Mouse (Mus musculus) limb, embryonic 10.5 days (tissue): ENCODE data around the gene Zbtb32. TPM values are rescaled to one million over a fixed set of nuclear protein-coding genes. Genes with fewer than 3 reads are reported as not detected.

ENCODE experiments used
- DNase-seq: peaks from one replicate; pipeline ENCODE4 v3.0.0-alpha.2; 2017; ENCODE audit warnings: low spot score
- H3K27ac ChIP-seq: fragments of 300-500 bp; sonication (generic); 2 replicates; pipeline ENCODE4 v1.5.1; 2016; ENCODE audit warnings: mild to moderate bottlenecking
- H3K27me3 ChIP-seq: fragments of 300-500 bp; sonication (generic); 2 replicates; pipeline ENCODE4 v1.6.1; 2016; ENCODE audit warnings: low read depth, mild to moderate bottlenecking; ENCODE audit not compliant: poor library complexity, severe bottlenecking
- H3K36me3 ChIP-seq: fragments of 300-500 bp; sonication (generic); 2 replicates; pipeline ENCODE4 v1.6.1; 2016; ENCODE audit warnings: mild to moderate bottlenecking, moderate library complexity
- H3K4me1 ChIP-seq: fragments of 300-500 bp; sonication (generic); 2 replicates; pipeline ENCODE4 v1.6.1; 2016
- H3K4me3 ChIP-seq: fragments of 300-500 bp; sonication (generic); 2 replicates; pipeline ENCODE4 v1.5.1; 2016; ENCODE audit warnings: mild to moderate bottlenecking, moderate library complexity
- H3K9me3 ChIP-seq: fragments of 300-500 bp; sonication (generic); replicated peaks from 2 replicates; pipeline ENCODE4 v1.6.1; 2016; ENCODE audit warnings: mild to moderate bottlenecking
- WGBS: fragments of 180-500 bp; shearing (Covaris S2); methylation state at CpG from one replicate; pipeline ENCODE4 v1.1.7; 2016; 5-methylcytosine and 5-hydroxymethylcytosine counted together
- polyA plus RNA-seq: library from polyadenylated mRNA; unstranded; fragments of >200 nt; fragmentation: Nextera tagmentation; extraction: Ambion mirVana; gene quantifications from 2 replicates; pipeline ENCODE4 v1.2.1, GENCODE M21; 2016

Zbtb32 gene
- polyA plus RNA-seq, 1 experiment from 2014 or later: 0.15 TPM

DNA sequence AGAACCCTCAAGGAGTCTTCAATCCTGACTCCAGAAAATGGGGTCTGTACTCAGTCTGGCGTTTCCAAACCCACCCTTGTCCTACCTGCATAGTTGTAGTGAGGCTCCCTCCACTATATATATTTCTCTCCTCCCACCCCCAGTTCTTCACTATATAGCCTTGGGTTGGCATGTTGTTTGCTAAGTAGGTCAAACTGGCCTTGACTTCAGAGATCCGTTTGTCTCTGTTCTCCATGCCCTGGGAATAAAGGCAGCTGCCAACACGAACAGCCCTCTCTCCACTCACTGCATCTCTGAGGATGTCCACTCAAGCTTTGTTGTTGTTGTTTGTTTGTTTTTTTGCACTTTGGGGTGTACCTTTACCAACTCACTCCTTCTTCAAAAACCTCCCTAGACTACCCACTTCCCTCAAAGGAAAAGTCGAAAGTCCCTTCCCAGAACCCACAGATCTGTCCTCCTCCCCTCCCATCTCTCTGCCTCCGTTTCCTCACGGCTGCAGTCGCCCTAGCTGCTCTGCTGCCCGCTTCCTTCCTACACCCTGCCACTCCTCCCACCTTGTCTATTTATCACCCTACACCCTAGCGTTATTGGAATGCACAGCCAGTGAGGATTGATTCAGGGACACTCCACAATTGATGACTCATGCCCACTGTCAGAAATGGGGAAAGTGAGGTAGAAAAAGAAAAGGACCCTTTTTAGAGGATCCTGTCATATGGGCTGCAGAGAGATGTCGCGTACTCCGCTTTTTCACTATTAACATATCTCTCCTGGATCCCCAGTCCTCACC, 39.9 kb downstream of the Zbtb32 start:
- WGBS: 15% methylated on average over 12 of the region's 12 CpGs
- Histone ChIP-seq H3K4me1 (peaks cover 36% of the 10 kb centered on the region), H3K36me3 (peaks cover 46% of the 10 kb centered on the region), H3K9me3 (no peaks in the 10 kb centered on the region), H3K4me3 (peak overlapping the region; percentile 68), H3K27ac (peak overlapping the region; percentile 78), H3K27me3 (no peaks in the 10 kb centered on the region)
- no peak for DNase-seq

DNA sequence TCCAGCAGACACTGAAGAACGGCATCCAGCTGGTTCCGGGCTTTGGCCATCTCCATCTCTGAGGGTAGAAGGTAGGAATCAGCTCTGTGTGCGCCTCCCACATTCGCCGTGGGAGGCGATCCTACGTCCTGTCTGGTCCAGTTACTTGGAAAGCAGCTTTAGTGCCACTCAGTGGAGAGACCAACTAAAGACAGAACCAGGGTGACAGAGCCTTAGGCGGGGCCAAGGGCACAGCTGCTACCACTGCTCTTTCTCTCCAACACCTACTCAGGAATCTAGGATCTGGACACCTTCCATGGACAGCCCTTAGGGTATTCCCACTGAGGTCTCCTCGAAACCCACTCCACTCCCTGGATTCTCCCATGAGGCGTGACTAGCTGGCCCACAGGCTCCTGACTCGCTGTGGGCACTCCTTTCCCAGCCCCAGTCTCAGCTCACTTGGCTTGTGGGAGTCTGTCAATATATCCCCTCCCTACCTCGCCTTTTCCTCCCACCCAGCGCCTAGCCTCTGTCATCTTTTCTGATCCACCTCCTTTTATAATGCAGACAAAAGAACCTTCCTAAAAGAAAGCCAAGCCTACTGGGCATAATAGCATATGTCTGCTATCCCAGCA, 40.7 kb downstream of the Zbtb32 start:
- H3K36me3 ChIP-seq: peaks cover 47% of the 10 kb centered on the region
- H3K9me3 ChIP-seq: no peaks in the 10 kb centered on the region
- no peaks in the 10 kb centered on the region for H3K27me3 ChIP-seq
- peak overlapping the region; percentile 68 for H3K4me3 ChIP-seq
- no peak for DNase-seq
- 95% methylated on average over 13 of the region's 13 CpGs for WGBS
- H3K27ac ChIP-seq: no peak overlapping the region
- H3K4me1 ChIP-seq: peaks cover 42% of the 10 kb centered on the region

DNA sequence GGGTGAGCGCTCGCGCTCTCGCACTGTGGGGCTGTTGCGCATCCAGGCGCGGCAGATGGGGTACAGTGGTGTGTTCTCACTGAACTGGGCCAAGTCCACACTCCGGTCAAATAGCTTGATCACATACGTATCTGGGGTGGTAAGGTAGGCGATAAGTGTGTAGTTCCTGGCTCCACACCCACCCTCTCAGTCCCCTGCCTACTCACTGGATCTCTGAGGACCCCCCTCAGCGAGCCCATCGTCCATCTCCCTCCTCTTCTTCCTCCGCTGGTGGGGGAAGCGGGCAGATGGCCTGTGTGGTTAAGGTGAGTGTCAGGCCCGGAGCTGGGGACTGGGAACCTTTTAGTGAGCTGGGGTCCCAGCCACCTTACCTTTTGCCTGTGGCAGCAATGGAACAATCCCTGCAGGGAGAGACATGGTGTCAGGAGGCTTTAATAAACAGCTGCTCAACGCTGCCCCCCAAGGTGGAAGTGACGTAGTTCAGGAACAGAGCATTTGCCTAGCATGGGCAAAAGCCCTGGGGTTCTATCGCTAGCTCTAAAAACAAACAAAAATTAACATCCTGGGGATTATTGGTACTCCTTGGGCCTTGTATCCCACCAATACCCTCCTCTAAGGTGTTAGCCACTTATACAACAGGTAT, 41.7 kb downstream of the Zbtb32 start:
- WGBS: 94% methylated on average over 18 of the region's 18 CpGs
- 0 out of 2 replicates have a peak overlapping the region, but pooled peaks have one; percentile 9 for H3K4me3 ChIP-seq

DNA sequence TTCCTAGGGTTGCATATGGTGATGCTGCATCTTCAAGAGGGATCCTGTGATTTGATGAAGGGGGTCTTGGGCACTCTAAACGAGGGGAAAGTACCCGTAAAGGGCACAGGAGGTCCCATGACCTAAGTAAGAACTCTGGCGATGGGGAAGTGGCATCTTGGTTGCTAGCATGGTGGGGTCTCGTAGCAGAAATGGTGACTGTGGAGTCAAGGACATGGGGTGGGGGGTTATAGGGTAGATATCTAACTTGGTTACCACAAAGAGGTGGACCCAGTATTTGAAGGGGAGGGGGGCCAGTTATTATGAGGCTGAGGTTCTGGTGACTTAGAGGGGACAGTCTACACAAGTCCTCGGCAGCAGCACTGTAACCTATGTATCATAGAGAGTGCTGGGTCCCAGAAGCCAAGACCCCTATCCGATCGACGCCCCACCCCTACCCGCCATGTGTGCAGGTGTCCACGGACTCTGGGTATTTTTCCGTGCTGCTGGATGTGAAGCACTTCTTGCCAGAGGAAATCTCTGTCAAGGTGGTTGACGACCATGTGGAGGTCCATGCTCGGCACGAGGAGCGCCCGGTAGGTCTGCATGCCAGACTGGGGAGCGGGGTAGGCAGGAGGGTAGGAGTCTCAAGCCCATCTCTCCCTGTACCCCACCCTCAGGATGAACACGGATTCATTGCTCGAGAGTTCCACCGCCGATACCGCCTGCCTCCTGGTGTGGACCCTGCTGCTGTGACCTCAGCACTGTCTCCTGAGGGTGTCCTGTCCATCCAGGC, 44.7 kb downstream of the Zbtb32 start:
- Histone ChIP-seq H3K4me1 (peaks cover 37% of the 10 kb centered on the region), H3K4me3 (peak overlapping the region; percentile 67), H3K27ac (no peak overlapping the region), H3K27me3 (no peaks in the 10 kb centered on the region), H3K9me3 (no peaks in the 10 kb centered on the region), H3K36me3 (peaks cover 51% of the 10 kb centered on the region)
- 86% methylated on average over 22 of the region's 22 CpGs for WGBS
- no peak for DNase-seq

More for the DNA sequence above, 41.7 kb downstream of the Zbtb32 start:
- Histone ChIP-seq H3K9me3 (no peaks in the 10 kb centered on the region), H3K36me3 (peaks cover 47% of the 10 kb centered on the region), H3K27ac (no peak overlapping the region), H3K27me3 (no peaks in the 10 kb centered on the region), H3K4me1 (peaks cover 44% of the 10 kb centered on the region)
- no peak for DNase-seq

DNA sequence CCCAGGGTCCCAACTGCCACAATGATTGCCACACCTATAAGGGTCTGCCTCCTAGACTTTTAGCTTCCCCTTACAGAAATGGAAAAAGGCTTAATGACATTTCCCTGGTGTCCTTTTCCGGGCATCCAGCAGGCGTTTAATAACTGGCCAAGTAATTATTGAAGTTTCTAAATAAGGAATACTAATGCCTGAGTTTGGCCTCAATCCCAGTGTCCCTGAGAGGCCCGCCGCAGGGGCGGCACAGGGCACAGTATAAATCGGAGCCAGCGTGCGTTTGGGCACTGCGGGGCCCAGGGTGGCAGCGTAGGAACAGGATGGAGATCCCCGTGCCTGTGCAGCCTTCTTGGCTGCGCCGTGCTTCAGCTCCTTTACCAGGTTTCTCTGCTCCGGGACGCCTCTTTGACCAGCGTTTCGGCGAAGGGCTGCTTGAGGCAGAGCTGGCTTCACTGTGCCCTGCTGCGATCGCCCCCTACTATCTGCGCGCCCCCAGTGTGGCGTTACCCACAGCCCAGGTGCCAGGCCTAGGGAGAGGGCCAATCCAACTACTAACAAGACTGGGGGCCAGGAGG, 45.6 kb downstream of the Zbtb32 start:
- peak overlapping the region; percentile 95 for H3K27ac ChIP-seq
- 11% methylated on average over 23 of the region's 23 CpGs for WGBS

DNA sequence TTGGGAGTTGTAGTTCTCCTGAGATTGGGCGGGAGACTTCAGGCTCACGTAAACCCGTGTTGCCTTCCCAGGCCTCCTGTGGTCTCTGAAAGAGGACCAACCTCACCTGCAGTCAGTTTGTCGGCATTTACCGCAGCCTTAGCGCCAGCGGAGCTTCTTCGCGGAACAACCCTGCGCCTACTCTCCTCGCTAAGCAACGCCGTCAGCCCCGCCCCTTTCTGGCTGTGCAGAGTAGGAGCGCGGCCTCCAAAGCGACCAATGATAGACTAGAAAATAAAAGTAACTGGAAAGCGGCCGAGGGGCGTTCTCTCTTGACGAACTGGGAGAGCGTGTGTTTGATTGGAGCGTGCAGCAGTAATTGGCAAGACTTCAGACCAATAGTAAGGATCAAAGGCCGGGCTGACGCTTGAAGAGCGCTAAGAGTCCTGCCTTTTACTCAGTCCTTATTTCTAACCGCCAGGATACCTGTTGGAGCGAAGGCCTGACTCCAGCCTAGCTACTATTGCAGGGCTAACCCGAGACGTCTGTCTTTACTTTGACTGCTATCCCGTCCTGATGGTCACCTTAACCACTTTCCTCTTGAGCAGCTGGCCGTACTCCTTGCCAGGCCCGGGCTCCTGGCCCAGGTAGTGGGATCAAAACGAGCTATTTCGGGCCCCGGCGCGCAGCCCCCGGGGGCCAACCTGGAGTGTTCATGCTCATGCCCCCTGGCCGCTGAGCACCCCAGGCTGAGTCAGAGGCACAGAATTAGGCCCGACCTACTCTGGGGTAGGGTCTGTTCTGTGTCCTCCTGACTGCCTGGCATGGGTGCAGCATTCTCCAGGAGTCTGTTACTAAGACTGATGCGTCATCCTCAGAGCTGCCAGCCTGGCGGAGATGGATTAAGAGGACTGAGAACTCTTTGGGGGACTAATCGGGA, 46.3 kb downstream of the Zbtb32 start, which contains the start of the genes Hspb6 and Proser3:
TSS of gene Hspb6 (plus strand) at position 77 of the 919 bp plus-strand sequence.
TSS of gene Proser3 (minus strand) at position 198 of the 919 bp plus-strand sequence.
- peaks cover 60% of the 10 kb centered on the region for H3K36me3 ChIP-seq

More for the DNA sequence above, 45.6 kb downstream of the Zbtb32 start:
- Histone ChIP-seq H3K9me3 (no peaks in the 10 kb centered on the region), H3K36me3 (peaks cover 60% of the 10 kb centered on the region), H3K4me1 (peaks cover 28% of the 10 kb centered on the region), H3K4me3 (peak overlapping the region; percentile 67), H3K27me3 (no peaks in the 10 kb centered on the region)
- peak; percentile 53 for DNase-seq

DNA sequence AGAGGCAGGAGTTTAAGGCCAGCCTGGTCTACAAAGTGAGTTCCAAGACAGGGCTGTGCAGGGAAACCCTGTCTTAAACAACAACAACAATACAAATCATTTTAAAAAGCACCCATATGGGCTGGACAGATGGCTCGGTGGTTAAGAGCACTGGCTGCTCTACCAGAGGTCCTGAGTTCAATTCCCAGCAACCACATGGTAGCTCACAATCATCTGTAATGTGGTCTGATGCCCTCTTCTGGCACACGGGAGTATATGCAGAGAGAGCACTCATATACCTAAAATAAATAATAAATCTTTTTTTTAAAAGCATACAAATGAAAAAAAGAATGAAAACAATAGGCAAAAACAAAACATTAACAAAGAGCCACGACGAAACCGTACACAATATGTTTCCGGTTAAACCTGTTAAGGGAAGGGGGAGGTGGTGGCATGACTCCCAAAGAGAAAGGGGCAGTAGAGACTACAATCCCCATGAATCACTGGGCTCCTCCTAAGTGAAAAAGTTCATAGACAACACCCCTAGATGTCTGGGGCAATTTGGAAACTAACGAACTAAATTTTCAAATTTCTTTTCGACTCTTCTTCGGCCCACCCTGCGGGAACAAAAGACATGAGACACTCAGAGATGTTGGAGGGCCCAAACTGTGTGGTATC, 47.1 kb downstream of the Zbtb32 start:
- H3K27me3 ChIP-seq: no peaks in the 10 kb centered on the region
- peak overlapping the region; percentile 95 for H3K27ac ChIP-seq
- H3K4me1 ChIP-seq: peaks cover 17% of the 10 kb centered on the region
- DNase-seq: no peak
- H3K9me3 ChIP-seq: no peaks in the 10 kb centered on the region
- H3K36me3 ChIP-seq: peaks cover 60% of the 10 kb centered on the region
- WGBS: 4% methylated on average over 10 of the region's 10 CpGs
- peak overlapping the region; percentile 67 for H3K4me3 ChIP-seq

More for the DNA sequence above, 46.3 kb downstream of the Zbtb32 start, which contains the start of the genes Hspb6 and Proser3:
- Histone ChIP-seq H3K4me3 (peak within 1 kb of the TSS; percentile 67), H3K9me3 (no peaks in the 10 kb centered on the region), H3K4me1 (peaks cover 23% of the 10 kb centered on the region), H3K27ac (peak within 1 kb of the TSS; percentile 95), H3K27me3 (no peaks in the 10 kb centered on the region)
- 1% methylated on average over 44 of the region's 44 CpGs for WGBS
- peak; percentile 92 for DNase-seq

- Histone ChIP-seq H3K4me3 (peak overlapping the region; percentile 67; the same call in 1 of the 2 replicates), H3K9me3 (no peaks in the 10 kb centered on the region), H3K27ac (no peak overlapping the region), H3K36me3 (peaks cover 60% of the 10 kb centered on the region), H3K4me1 (peaks cover 14% of the 10 kb centered on the region), H3K27me3 (no peaks in the 10 kb centered on the region)
- DNase-seq: no peak
- WGBS: 97% methylated on average over 1 of the region's 1 CpGs
Measured at GRCm38 (mm10) chr7:30550603-30551002, 48.1 kb downstream of the Zbtb32 start.

- peaks cover 58% of the 10 kb centered on the region for H3K36me3 ChIP-seq
- H3K9me3 ChIP-seq: no peaks in the 10 kb centered on the region
- H3K4me1 ChIP-seq: peaks cover 14% of the 10 kb centered on the region
- DNase-seq: no peak
- no peak overlapping the region for H3K27ac ChIP-seq
- no peak overlapping the region for H3K4me3 ChIP-seq
- 91% methylated on average over 2 of the region's 2 CpGs for WGBS
- H3K27me3 ChIP-seq: no peaks in the 10 kb centered on the region
Measured at GRCm38 (mm10) chr7:30549880-30550279, 48.8 kb downstream of the Zbtb32 start.

DNA sequence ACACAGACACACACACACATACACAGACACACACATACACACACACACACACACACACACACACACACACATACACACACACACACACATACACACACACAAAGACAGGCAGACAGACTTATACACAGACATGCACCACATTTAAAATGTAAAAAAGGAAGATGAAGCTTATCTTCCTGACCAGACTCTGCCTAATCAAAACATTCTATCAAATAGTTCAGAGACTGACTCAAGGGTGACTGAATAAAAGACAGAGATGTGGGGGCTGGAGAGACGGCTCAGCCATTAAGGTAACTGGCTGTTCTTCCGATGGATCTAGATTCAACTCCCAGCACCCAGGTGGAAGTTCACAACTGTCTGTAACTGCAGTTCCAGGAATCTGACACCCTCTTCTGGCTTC, 54.4 kb downstream of the Zbtb32 start:
- Histone ChIP-seq H3K36me3 (peaks cover 87% of the 10 kb centered on the region), H3K4me1 (no peaks in the 10 kb centered on the region), H3K9me3 (no peaks in the 10 kb centered on the region), H3K27me3 (no peaks in the 10 kb centered on the region), H3K4me3 (no peak overlapping the region), H3K27ac (no peak overlapping the region)
- 95% methylated on average over 2 of the region's 2 CpGs for WGBS
- DNase-seq: no peak

GRCm38 (mm10) chr7:30540572-30540971, 58.1 kb downstream of the Zbtb32 start:
- WGBS: 85% methylated on average over 7 of the region's 7 CpGs
- Histone ChIP-seq H3K27me3 (no peaks in the 10 kb centered on the region), H3K9me3 (no peaks in the 10 kb centered on the region), H3K4me1 (peaks cover 3% of the 10 kb centered on the region), H3K27ac (no peak overlapping the region), H3K36me3 (peaks cover 62% of the 10 kb centered on the region), H3K4me3 (no peak overlapping the region)
- DNase-seq: no peak
